Mouse (Mus musculus): ENCODE results near the gene Mipep.

- TF ChIP-seq POLR2A (IDR thresholded peaks at IDR 0.05; ENCODE audit: borderline replicate concordance, low read depth, low read length) (no peak), CTCF (IDR thresholded peaks at IDR 0.05; ENCODE audit: low read depth, low read length) (no peak)
Observed at GRCm38 (mm10) chr14:60895172-60896000, 111.0 kb downstream of the Mipep start.

Data from bone marrow macrophage, adult 2 months (primary cell).